Mouse (Mus musculus) brain, embryonic 14.5 days (tissue): ENCODE measurements around the gene Pithd1.

Experiments
- CTCF ChIP-seq: fragments of 200-500 bp; IDR thresholded peaks from 2 replicates; pipeline ENCODE4 v1.5.1; 2012; ENCODE audit warnings: inconsistent platforms, mild to moderate bottlenecking, moderate library complexity, borderline replicate concordance; ENCODE audit not compliant: insufficient read depth, insufficient read length; ENCODE audit errors: extremely low read depth
- POLR2A ChIP-seq: fragments of 200-500 bp; IDR thresholded peaks from 2 replicates; pipeline ENCODE4 v1.6.1; 2012; ENCODE audit warnings: mild to moderate bottlenecking, inconsistent platforms, borderline replicate concordance; ENCODE audit not compliant: poor library complexity, insufficient read depth, insufficient read length, severe bottlenecking; ENCODE audit errors: extremely low read depth

GRCm38 (mm10) chr4:136030968-136031909 is 44.2 kb upstream of the Pithd1 start:
- no peak for TF ChIP-seq CTCF
- TF ChIP-seq POLR2A: no peak
